Mouse (Mus musculus): ENCODE data around the gene Gm7579.
"Not testable (repeated sequence)": the region's sequence is repeated elsewhere in the genome, so short reads cannot be mapped to it uniquely, and the experiment has no call there.

The Gm7579 gene

DNA sequence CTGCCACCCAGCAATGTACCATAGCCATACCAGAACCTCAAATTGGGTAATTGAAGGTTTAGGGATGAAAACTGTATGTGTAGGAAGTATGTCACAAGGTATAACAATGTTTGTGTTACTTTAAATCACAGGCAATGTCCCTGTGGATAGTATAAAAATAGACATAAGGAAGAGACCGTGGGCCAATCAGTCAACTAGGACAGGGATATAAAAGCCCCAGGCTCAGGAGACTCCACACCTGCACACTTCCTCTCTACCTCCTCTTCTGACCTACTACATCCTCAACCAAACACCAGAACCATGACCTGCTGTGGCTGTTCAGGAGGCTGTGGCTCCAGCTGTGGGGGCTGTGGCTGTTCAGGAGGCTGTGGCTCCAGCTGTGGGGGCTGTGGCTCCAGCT is at the start of gene Gm7579:
Gene Gm7579, plus strand, starts transcription at position 301 of the 400 bp plus-strand sequence.
- DNase-seq (ENCODE audit: low spot score) = no peak

DNA sequence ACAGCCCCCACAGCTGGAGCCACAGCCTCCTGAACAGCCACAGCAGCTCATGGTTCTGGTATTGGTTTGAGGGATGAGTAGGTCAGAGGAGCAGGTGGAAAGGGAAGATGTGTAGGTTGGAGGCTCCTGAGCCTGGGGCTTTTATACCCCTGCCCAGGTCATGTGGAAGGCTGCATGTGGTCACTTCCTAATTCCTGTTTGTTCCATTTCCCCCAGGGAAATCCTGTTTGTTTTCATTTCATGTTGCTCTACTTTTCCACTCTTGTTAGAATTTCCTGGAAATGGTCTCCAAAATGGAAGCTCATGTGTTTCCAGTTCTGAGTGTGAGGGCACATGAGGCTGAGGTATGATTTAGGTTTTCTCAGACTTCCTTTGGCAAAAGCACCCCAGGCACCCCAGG is 46.0 kb upstream of the Gm7579 start, which contains the start of gene Gm4553:
Gene Gm4553, minus strand, starts transcription at position 101 of the 400 bp plus-strand sequence.
- DNase-seq (ENCODE audit: low spot score) = not testable (repeated sequence)

DNA sequence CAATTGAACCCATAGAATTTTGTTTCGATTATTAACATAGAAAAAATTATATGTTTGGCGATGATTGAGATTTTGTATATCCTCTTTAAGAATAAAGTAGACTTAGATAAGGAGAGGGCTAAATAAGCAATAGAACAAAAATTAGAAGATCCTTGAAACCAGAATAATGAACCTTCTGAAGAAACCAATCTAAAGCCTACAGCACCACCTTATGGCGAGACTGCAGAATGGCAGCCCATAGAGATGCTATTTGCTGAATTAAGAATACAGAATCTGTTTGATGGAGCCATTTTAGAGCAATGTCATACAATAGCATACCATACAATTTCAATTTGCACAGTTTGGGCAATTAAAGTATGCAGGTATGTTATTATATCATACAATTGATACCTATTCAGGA is 41.8 kb upstream of the Gm7579 start:
- no peak for DNase-seq (ENCODE audit: low spot score)

DNA sequence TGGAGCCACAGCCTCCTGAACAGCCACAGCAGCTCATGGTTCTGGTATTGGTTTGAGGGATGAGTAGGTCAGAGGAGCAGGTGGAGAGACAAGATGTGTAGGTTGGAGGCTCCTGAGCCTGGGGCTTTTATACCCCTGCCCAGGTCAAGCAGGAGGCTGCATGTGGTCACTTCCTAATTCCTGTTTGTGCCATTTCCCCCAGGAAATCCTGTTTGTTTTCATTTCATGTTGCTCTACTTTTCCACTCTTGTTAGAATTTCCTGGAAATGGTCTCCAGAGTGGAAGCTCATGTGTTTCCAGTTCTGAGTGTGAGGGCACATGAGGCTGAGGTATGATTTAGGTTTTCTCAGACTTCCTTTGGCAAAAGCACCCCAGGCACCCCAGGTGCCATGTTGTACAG is 35.8 kb upstream of the Gm7579 start, which contains the start of gene Krtap5-2:
Gene Krtap5-2, minus strand, starts transcription at position 101 of the 400 bp plus-strand sequence.
- DNase-seq (ENCODE audit: low spot score) = not testable (repeated sequence)

DNA sequence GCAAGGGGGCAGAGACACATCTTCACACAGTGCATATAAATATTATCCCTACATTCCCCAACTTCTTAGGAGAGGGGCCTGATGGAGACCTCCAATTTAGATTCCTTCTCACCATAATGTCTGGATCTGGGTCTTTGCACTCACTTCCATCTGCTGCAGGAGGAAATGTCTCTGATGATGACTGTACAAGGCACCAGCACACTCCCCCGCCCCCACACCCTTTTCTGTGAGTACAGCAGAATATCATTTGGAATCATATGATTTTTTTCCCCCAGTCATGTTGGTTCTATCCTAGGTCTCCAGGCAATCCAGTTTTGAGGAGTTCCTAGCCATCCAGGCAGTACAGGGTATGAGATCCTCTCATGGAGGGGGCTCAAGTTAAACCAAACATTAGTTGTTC is 33.0 kb upstream of the Gm7579 start:
- no peak for DNase-seq (ENCODE audit: low spot score)

DNA sequence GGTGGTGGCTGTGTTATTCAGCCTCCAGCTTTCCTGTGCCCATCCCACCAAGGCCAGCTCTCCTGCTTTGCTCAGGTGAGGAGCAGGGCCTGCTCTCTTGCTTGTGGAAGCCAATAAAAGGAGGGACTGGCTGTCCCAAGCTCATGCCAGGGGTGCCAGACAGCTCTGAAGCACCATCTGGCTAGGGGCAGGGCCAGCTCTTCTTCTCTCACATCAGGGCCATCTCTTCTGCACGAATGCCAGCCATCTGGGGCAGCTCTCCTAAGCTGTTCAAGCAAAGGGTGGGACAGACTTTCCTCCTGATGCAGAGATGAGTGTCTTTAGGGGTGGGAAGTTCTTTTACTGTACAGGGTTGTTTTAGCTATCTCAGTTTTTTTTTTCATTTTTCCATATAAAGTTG is 30.6 kb upstream of the Gm7579 start:
- no peak for DNase-seq (ENCODE audit: low spot score)

DNA sequence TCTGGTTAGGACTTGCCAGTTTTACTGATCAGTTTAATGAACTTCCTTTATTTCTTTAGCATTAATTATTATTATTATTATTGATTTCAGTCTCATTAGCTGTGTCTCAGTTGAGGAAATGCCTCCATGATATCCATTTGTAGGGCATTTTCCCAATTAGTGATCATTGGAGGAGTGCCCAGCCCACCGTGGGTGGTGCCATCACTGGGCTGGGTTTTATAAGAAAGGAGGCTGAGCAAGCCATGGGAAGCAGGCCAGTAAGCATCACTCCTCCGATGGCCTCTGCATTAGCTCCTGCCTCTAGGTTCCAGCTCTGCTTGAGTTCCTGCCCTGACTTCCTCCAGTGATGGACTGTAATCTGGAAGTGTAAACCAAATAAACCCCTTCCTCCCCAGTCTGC is 23.5 kb upstream of the Gm7579 start:
- DNase-seq (ENCODE audit: low spot score) = no peak

DNA sequence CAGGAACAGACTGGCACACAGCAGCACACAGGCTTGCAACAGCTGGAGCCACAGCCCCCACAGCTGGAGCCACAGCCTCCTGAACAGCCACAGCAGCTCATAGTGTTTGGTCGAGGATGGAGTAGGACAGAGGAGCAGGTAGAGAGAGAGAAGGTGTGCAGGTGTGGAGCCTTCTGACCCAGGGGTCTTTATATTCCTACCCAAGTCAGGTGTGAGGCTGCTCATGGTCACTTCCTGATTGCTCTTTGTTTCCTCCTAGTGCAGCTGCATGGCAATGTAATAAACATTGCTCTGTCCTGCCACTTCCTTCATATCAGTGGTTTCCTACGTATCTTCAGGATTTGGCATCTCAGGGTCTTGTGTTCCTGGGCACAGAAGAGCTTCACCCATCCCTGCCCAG is 21.4 kb upstream of the Gm7579 start, which contains the start of gene Gm10153:
Gene Gm10153, minus strand, starts transcription at position 101 of the 400 bp plus-strand sequence.
- DNase-seq (ENCODE audit: low spot score) = no peak

DNA sequence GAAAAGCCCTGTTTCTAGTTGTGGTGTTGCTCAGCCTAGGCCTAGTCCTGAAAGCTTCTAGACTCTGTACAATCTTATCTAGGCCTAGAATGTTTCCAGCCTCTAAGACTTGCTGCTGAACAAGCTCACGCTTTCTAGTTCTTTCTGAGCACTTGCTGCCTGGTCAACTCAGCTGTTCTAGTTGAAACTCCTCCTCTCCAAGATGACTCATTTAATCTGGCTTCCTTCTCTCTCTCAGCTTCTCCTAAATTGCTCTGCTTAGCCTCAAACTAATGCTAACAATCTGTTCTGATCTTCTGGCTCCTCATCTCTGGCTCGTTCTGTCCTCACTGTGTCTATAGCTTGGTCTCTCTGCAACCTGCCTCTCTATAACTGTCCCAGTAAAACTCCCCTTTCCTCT is 12.9 kb upstream of the Gm7579 start:
- no peak for DNase-seq (ENCODE audit: low spot score)

DNA sequence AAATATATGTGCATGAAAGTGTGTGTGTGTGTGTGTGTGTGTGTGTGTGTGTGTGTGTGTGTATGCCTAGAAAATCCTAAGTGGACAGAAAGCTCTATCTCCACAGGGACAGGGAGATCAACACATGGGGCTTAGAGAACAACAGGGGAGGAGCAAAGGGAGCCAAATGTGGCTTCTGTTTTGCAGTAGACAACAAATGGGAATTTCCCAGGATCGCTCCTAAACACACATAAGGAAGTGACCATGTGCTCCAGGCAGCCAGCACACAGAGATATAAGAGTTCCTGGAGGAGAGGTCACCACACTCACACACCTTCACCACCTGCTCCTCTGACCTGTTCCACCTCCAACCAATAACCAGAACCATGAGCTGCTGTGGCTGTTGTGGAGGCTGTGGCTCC is 10.6 kb upstream of the Gm7579 start, which contains the start of gene Krtap5-3:
Gene Krtap5-3, plus strand, starts transcription at position 301 of the 400 bp plus-strand sequence.
- no peak for DNase-seq (ENCODE audit: low spot score)

DNA sequence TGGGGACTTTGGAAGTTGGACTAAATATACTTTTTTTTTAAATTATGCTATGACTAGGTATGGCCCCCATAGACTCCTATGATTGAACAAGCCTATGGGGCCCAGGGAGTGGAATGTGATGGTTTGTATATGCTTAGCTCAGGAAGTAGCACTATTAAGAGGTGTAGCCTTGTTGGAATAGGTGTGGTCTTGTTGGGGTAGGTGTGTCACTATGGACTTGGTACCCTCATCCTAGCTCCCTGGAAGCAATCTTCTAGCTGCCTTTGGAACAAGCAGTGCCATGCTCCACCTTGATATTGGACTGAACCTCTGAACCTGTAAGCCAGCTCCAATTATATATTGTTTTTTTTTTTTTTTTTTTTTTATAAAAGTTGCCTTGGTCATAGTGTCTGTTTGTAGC is 6.2 kb upstream of the Gm7579 start:
- no peak for DNase-seq (ENCODE audit: low spot score)

DNA sequence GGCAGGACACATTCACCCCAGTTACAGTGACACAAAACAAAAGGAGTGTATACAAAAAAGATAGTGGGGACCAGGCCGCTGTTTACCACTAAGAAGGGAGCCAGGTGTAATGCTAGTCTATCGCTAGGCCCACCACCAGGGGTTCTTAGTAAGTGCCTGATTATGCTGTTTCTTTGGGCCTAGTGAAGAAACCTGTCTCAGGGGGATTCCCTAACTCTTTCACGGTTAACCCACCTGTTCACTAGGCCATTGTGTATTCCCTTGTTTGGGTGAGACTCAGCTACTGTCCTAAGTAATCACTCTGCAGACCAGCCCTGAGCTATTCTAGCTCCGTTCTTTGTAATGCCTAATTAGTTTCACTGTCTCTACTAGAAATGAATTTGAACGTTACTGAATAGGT is 4.8 kb upstream of the Gm7579 start:
- DNase-seq (ENCODE audit: low spot score) = not testable (repeated sequence)

DNA sequence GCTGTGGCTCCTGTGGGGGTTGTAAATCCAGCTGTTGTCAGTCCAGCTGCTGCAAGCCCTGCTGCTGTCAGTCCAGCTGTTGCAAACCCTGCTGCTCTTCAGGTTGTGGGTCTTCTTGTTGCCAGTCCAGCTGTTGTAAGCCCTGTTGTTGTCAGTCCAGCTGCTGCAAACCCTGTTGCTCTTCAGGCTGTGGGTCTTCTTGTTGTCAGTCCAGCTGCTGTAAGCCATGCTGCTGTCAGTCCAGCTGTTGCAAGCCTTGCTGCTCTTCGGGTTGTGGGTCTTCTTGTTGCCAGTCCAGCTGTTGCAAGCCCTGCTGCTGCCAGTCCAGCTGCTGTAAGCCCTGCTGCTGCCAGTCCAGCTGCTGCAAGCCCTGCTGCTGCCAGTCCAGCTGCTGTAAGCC is 477 bp downstream of the Gm7579 start:
- DNase-seq (ENCODE audit: low spot score) = not testable (repeated sequence)

DNA sequence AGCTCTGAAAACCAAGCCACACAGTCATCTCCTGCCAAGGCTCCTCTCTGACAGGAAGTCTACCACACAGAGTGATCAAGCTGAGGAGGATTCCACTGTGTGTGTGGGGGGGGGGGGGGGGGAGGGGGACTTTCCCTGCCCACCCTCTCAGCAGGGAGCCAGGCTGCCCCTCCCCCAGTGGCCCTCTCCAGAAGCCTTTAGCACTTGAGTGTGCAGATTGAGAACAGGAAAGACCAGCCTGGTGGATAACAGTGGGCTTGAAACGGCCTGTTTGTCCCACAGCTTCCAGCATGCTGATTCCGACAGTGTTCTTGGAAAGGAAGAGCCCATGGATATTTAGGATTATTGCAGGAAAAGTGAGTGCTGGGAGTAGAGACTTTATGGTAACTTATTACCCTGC is 12.9 kb downstream of the Gm7579 start:
- no peak for DNase-seq (ENCODE audit: low spot score)

DNA sequence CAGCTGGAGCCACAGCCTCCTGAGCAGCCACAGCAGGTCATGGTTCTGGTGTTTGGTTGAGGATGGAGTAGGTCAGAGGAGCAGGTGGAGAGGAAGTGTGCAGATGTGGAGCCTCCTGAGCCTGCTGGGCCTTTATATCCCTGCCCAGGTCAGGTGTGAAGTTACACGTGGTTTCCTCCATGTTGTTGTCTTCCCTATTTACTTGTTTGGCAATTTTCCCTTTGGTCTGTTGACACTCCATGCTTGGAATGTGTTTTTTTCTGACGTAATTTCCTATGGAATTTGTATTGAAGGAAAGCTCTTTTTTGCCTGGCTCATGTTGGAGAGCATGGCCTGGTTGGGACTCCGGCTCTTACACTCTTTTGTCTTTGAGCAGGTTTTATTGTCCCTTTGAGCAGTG is 18.2 kb downstream of the Gm7579 start, which contains the start of gene Krtap5-5:
Gene Krtap5-5, minus strand, starts transcription at position 101 of the 400 bp plus-strand sequence.
- DNase-seq (ENCODE audit: low spot score) = not testable (repeated sequence)

DNA sequence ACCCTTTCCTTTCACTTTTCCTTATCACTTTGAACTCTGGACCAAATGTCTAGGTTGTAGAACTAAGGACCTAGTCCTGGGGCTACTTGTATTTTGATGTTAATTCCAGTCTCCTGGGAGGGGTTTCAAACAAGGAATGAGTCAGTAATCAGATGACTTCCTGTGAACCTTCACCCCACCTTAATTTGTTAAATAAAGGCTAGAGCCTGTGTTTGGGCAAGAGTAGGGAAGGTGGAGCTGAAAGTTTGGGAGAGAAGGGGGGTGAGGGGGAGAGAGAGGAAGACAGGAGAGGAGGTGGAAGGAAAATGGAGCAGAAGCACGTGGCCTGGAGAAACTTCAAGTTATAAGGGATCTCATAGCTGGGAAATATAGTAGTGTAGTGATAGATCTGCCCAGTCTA is 19.9 kb downstream of the Gm7579 start:
- DNase-seq (ENCODE audit: low spot score) = no peak

DNA sequence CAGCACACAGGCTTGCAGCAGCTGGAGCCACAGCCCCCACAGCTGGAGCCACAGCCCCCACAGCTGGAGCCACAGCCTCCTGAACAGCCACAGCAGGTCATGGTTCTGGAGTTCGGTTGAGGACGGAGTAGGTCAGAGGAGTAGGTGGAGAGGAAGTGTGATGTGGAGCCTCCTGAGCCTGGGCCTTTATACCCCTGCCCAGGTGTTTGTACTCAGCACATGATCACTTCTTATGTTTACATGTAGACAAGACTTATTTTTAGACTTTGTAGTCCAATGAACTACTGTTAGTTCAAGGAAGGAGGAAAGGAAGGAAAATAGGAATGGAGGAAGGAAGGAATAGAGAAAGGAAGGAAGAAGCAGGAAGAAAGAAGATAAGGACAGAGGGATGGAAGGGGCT is 29.3 kb downstream of the Gm7579 start, which contains the start of gene Gm40460:
Gene Gm40460, minus strand, starts transcription at position 101 of the 400 bp plus-strand sequence.
- DNase-seq (ENCODE audit: low spot score) = no peak

DNA sequence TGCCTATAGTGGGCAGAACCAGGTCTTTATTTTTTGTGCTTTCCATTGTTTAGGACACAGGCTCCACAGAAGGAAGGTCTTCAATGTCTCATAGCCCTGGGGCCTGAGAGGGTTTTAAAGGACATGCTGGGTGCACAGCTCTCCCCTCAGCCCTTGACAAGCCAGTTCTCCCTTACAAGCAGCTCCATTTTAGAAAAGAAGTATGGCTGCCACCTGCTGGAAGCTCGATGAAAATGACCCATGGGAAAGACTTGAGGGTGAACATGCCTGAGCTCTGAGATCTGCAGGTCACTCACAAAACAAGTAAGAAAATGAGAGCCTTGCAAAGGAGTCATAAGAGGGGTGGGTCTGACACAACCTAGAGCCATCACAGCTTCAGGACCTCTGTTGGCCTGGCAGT is 38.2 kb downstream of the Gm7579 start:
- DNase-seq (ENCODE audit: low spot score) = peak; percentile 3

DNA sequence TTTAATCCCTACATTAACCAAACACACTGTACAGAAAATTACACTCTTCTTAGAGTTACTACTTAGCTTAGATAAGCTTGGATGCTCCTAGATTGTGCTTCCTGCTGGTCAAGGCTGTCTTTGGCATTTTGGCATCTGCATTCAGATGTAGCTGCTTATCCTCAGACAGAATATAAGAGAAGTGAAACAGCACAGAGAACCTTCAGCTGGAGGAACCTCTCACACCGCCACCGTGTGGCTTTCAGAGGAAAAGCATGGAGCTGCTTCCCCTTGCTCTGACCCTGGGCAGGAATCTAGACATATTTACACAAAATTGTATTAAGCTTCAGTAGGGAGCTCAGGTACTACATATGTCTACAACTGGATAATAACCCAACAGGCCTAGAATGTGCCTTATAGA is 43.9 kb downstream of the Gm7579 start:
- DNase-seq (ENCODE audit: low spot score) = peak; percentile 9

DNA sequence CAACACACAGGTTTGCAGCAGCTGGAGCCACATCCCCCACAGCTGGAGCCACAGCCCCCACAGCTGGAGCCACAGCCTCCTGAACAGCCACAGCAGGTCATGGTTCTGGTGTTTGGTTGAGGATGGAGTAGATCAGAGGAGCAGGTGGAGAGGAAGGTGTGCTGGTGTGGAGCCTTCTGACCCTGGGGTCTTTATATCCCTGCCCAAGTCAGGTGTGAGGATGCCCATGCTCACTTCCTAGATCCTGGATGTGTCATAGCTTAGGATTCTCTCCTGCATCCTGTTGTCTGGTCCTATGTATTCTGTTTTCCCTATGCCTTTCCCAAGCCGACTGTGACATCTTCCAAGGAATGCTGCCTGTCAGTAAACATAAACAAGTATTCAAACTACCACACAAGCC is 46.6 kb downstream of the Gm7579 start, which contains the start of gene Gm2431:
Gene Gm2431, minus strand, starts transcription at position 101 of the 400 bp plus-strand sequence.
- not testable (repeated sequence) for DNase-seq (ENCODE audit: low spot score)

Measured in layer of hippocampus, adult 9-10 months (tissue).